Mouse (Mus musculus) MEL (cell line): ENCODE results near the gene Pakap. TPM values are rescaled to one million over a fixed set of nuclear protein-coding genes. Genes with fewer than 3 reads are reported as not detected.
A peak's percentile ranks its signal among the peaks of the same experiment; 100 is the strongest.

Experiments
- DNase-seq: peaks from one replicate; pipeline ENCODE4 v3.0.0; 2011; ENCODE audit warnings: low read depth, low spot score
- H3K27ac ChIP-seq: 2 replicates; pipeline ENCODE4 v1.5.1; 2012; ENCODE audit warnings: low read depth, mild to moderate bottlenecking, control low read depth, low read length, moderate library complexity; ENCODE audit not compliant: control insufficient read depth
- H3K27me3 ChIP-seq, 2 experiments: fragments of 150-350 bp in 1 of 2; sonication (generic) in 1 of 2; 2 replicates each; pipeline ENCODE4 v1.6.1; 2012; ENCODE audit warnings: low read length in 2 of 2, mild to moderate bottlenecking in 2 of 2, improper control_type of control experiment in 1 of 2, moderate library complexity in 1 of 2; ENCODE audit not compliant: insufficient read depth in 2 of 2, control insufficient read depth in 1 of 2
- H3K36me3 ChIP-seq, 2 experiments: 2 replicates each; pipeline ENCODE4 v1.6.1; 2012 to 2014; ENCODE audit warnings: low read length in 2 of 2, improper control_type of control experiment in 1 of 2, inconsistent platforms in 1 of 2, mild to moderate bottlenecking in 1 of 2; ENCODE audit not compliant: insufficient read depth in 2 of 2, control insufficient read depth in 1 of 2
- H3K4me1 ChIP-seq, 2 experiments: fragments of 150-350 bp in 1 of 2; sonication (generic) in 1 of 2; 2 replicates each; pipeline ENCODE4 v1.6.1; 2012; ENCODE audit warnings: low read length in 2 of 2, improper control_type of control experiment in 1 of 2, mild to moderate bottlenecking in 1 of 2; ENCODE audit not compliant: insufficient read depth in 2 of 2, control insufficient read depth in 1 of 2
- H3K4me3 ChIP-seq, 2 experiments: fragments of 150-350 bp in 1 of 2; sonication (generic) in 1 of 2; 2 replicates each; pipeline ENCODE4 v1.5.1; 2012; ENCODE audit warnings: low read depth in 2 of 2, low read length in 2 of 2, mild to moderate bottlenecking in 2 of 2, moderate library complexity in 2 of 2, control low read depth in 1 of 2, improper control_type of control experiment in 1 of 2; ENCODE audit not compliant: control insufficient read depth in 1 of 2, insufficient read depth in 1 of 2
- H3K79me2 ChIP-seq: 2 replicates; pipeline ENCODE4 v1.6.1; 2012; ENCODE audit warnings: mild to moderate bottlenecking, low read length, moderate library complexity; ENCODE audit not compliant: control insufficient read depth, poor library complexity, insufficient read depth
- H3K9ac ChIP-seq: 2 replicates; pipeline ENCODE4 v1.6.1; 2012; ENCODE audit warnings: low read depth, mild to moderate bottlenecking, control low read depth, low read length, moderate library complexity; ENCODE audit not compliant: control insufficient read depth, poor library complexity, severe bottlenecking
- H3K9me3 ChIP-seq: fragments of 150-350 bp; sonication (generic); replicated peaks from 2 replicates; pipeline ENCODE4 v1.6.1; 2012; ENCODE audit warnings: mild to moderate bottlenecking, low read length, improper control_type of control experiment, moderate library complexity; ENCODE audit not compliant: insufficient read depth
- CHD1 ChIP-seq: IDR thresholded peaks from 2 replicates; pipeline ENCODE4 v1.6.1; 2012; ENCODE audit warnings: low read depth, mild to moderate bottlenecking, inconsistent platforms, low read length, improper control_type of control experiment
- CTCF ChIP-seq, 3 experiments: IDR thresholded peaks in 2 of 3; conservative IDR thresholded peaks in 1 of 3; 2 replicates each; pipeline ENCODE4 v1.5.1; 2011 to 2012; ENCODE audit warnings: low read length in 3 of 3, low read depth in 2 of 3, mild to moderate bottlenecking in 2 of 3, improper control_type of control experiment in 1 of 3, inconsistent platforms in 1 of 3, mixed read lengths in 1 of 3, moderate library complexity in 1 of 3; ENCODE audit not compliant: control insufficient read depth in 1 of 3, insufficient read depth in 1 of 3, poor library complexity in 1 of 3, severe bottlenecking in 1 of 3
- E2F4 ChIP-seq: IDR thresholded peaks from 2 replicates; pipeline ENCODE4 v1.6.1; 2011; ENCODE audit warnings: low read depth, low read length, improper control_type of control experiment, borderline replicate concordance
- EP300 ChIP-seq, 2 experiments: IDR thresholded peaks; 2 replicates each; pipeline ENCODE4 v1.6.1; 2011; ENCODE audit warnings: improper control_type of control experiment in 2 of 2, low read length in 2 of 2, low read depth in 1 of 2, mild to moderate bottlenecking in 1 of 2
- HCFC1 ChIP-seq: IDR thresholded peaks from 2 replicates; pipeline ENCODE4 v1.6.1; 2012; ENCODE audit warnings: low read depth, mild to moderate bottlenecking, inconsistent platforms, low read length, improper control_type of control experiment, moderate library complexity
- JUND ChIP-seq: IDR thresholded peaks from 2 replicates; pipeline ENCODE4 v1.6.1; 2011; ENCODE audit warnings: low read depth, mild to moderate bottlenecking, improper control_type of control experiment, low read length
- KAT2A ChIP-seq: conservative IDR thresholded peaks from 2 replicates; pipeline ENCODE4 v1.6.1; 2012; ENCODE audit warnings: low read depth, low read length, improper control_type of control experiment, inconsistent platforms
- MAFK ChIP-seq: IDR thresholded peaks from 2 replicates; pipeline ENCODE4 v1.6.1; 2011; ENCODE audit warnings: low read depth, mild to moderate bottlenecking, low read length, improper control_type of control experiment, borderline replicate concordance
- MAX ChIP-seq: IDR thresholded peaks from 2 replicates; pipeline ENCODE4 v1.6.1; 2011; ENCODE audit warnings: low read length, improper control_type of control experiment
- MAZ ChIP-seq: IDR thresholded peaks from 2 replicates; pipeline ENCODE4 v1.6.1; 2012; ENCODE audit warnings: low read depth, mild to moderate bottlenecking, inconsistent platforms, low read length, improper control_type of control experiment
- MEF2A ChIP-seq: IDR thresholded peaks from 2 replicates; pipeline ENCODE4 v1.6.1; 2014; ENCODE audit warnings: low read depth, mild to moderate bottlenecking, inconsistent platforms, low read length, improper control_type of control experiment; ENCODE audit not compliant: poor library complexity, insufficient replicate concordance, severe bottlenecking; ENCODE audit errors: extremely low read depth
- MXI1 ChIP-seq: IDR thresholded peaks from 2 replicates; pipeline ENCODE4 v1.6.1; 2011; ENCODE audit warnings: mild to moderate bottlenecking, low read depth, low read length, improper control_type of control experiment
- MYB ChIP-seq: IDR thresholded peaks from 2 replicates; pipeline ENCODE4 v1.6.1; 2011; ENCODE audit warnings: mild to moderate bottlenecking, low read depth, low read length, improper control_type of control experiment
- MYC ChIP-seq: IDR thresholded peaks from 2 replicates; pipeline ENCODE4 v1.6.1; 2011; ENCODE audit warnings: low read depth, mild to moderate bottlenecking, low read length, improper control_type of control experiment, moderate library complexity
- POLR2A ChIP-seq, 2 experiments: IDR thresholded peaks; 2 replicates each; pipeline ENCODE4 v1.6.1; 2011 to 2012; ENCODE audit warnings: low read length in 2 of 2, mild to moderate bottlenecking in 2 of 2, control low read depth in 1 of 2, improper control_type of control experiment in 1 of 2, low read depth in 1 of 2, moderate library complexity in 1 of 2; ENCODE audit not compliant: control insufficient read depth in 1 of 2, insufficient read depth in 1 of 2, poor library complexity in 1 of 2
- POLR2AphosphoS2 ChIP-seq: IDR thresholded peaks from 2 replicates; pipeline ENCODE4 v1.6.1; 2011; ENCODE audit warnings: low read length, improper control_type of control experiment
- POLR2AphosphoS5 ChIP-seq: IDR thresholded peaks from 2 replicates; pipeline ENCODE4 v1.6.1; 2012; ENCODE audit warnings: low read depth, borderline replicate concordance, mild to moderate bottlenecking, inconsistent platforms, low read length, moderate library complexity, mixed read lengths
- RCOR1 ChIP-seq: IDR thresholded peaks from 2 replicates; pipeline ENCODE4 v1.6.1; 2012; ENCODE audit warnings: low read depth, mild to moderate bottlenecking, inconsistent platforms, low read length, improper control_type of control experiment
- SMC3 ChIP-seq: IDR thresholded peaks from 2 replicates; pipeline ENCODE4 v1.6.1; 2011; ENCODE audit warnings: low read depth, low read length, improper control_type of control experiment
- TBP ChIP-seq: IDR thresholded peaks from 2 replicates; pipeline ENCODE4 v1.8.0; 2011; ENCODE audit warnings: low read depth, low read length, improper control_type of control experiment
- TCF12 ChIP-seq: IDR thresholded peaks from 2 replicates; pipeline ENCODE4 v1.6.1; 2014; ENCODE audit warnings: low read depth, mild to moderate bottlenecking, inconsistent platforms, low read length, improper control_type of control experiment, moderate library complexity
- UBTF ChIP-seq: IDR thresholded peaks from 2 replicates; pipeline ENCODE4 v1.6.1; 2012; ENCODE audit warnings: low read depth, mild to moderate bottlenecking, inconsistent platforms, low read length, improper control_type of control experiment, moderate library complexity, borderline replicate concordance; ENCODE audit not compliant: insufficient read depth
- USF1 ChIP-seq: IDR thresholded peaks from 2 replicates; pipeline ENCODE4 v1.6.1; 2014; ENCODE audit warnings: low read depth, mild to moderate bottlenecking, inconsistent platforms, low read length, improper control_type of control experiment, moderate library complexity
- USF2 ChIP-seq, 2 experiments: IDR thresholded peaks; 2 replicates each; pipeline ENCODE4 v1.6.1; 2011 to 2012; ENCODE audit warnings: improper control_type of control experiment in 2 of 2, low read length in 2 of 2, borderline replicate concordance in 1 of 2, inconsistent platforms in 1 of 2, low read depth in 1 of 2, mild to moderate bottlenecking in 1 of 2; ENCODE audit not compliant: insufficient read depth in 1 of 2
- ZC3H11A ChIP-seq: IDR thresholded peaks from 2 replicates; pipeline ENCODE4 v1.6.1; 2012; ENCODE audit warnings: low read depth, mild to moderate bottlenecking, inconsistent platforms, low read length, improper control_type of control experiment
- ZMIZ1 ChIP-seq: IDR thresholded peaks from 2 replicates; pipeline ENCODE4 v1.6.1; 2012; ENCODE audit warnings: low read depth, mild to moderate bottlenecking, inconsistent platforms, low read length, improper control_type of control experiment, moderate library complexity
- polyA plus RNA-seq, 2 experiments: library from polyadenylated mRNA; stranded (reverse) in 1 of 2; unstranded in 1 of 2; fragments of >175 nt in 1 of 2; fragments of >200 nt in 1 of 2; gene quantifications; 2 replicates each; pipeline versions ENCODE4 v1.2.1 to v1.2.4; 2012; ENCODE audit warnings: low replicate concordance in 2 of 2, low read depth in 1 of 2; ENCODE audit not compliant: insufficient read length in 2 of 2, insufficient read depth in 1 of 2, missing spikeins in 1 of 2
- total RNA-seq: library from RNA; depleted of rRNA; stranded (reverse); fragments of 300-350 nt; gene quantifications from 2 replicates; pipeline ENCODE4 v1.2.3, GENCODE M21; 2012

Gene Pakap
- total and polyA plus RNA-seq, 3 experiments, result not detected

DNA sequence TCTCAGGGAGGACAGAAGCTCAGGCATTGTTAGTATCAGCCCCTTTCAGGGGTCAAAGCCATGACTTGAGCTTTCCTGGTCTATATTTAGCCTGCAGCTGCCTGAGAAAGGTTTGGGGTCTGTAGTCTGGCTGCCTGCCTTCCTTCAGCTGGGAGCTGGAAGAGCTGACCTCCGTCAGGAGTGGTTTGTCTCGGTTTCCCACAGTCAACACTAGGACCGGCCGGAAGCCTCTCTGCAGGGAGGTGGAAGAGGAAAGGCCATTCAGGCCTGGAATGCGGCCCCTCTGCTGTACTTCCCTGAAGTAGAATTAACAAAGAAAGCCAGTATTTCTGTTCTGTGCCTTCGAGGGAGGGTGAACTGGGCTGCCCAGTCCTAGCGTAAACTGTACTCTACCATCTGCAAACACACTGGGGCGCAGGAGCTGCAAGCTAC lies 279.0 kb downstream of the Pakap start:
- H3K9ac ChIP-seq, result no peak overlapping the region
- no peak overlapping the region for H3K27ac ChIP-seq
- no peak for TF ChIP-seq JUND
- no peak for TF ChIP-seq TCF12
- TF ChIP-seq ZMIZ1, result no peak
- no peak for TF ChIP-seq MAZ
- TF ChIP-seq E2F4, result no peak
- no peak for TF ChIP-seq MAX
- no peak for TF ChIP-seq TBP
- TF ChIP-seq MAFK, result no peak
- no peak for TF ChIP-seq POLR2AphosphoS2
- no peak for TF ChIP-seq MEF2A
- TF ChIP-seq MYB, result no peak

GRCm38 (mm10) chr4:57847676-57848075 lies 279.7 kb downstream of the Pakap start:
- Histone ChIP-seq H3K27ac (no peak overlapping the region), H3K9me3 (no peaks in the 10 kb centered on the region), H3K79me2 (no peaks in the 10 kb centered on the region), H3K36me3 (no peaks in the 10 kb centered on the region), H3K27me3 (no peaks in the 10 kb centered on the region), H3K4me3 (no peak overlapping the region), H3K4me1 (peaks cover 0 to 6% of the 10 kb centered on the region in 2 experiments; a peak in 1 of 4 replicates), H3K9ac (no peak overlapping the region)
- no peak for TF ChIP-seq MXI1
- TF ChIP-seq POLR2A (IDR thresholded peaks at IDR 0.05; ENCODE audit: control insufficient read depth in 1 of 2, insufficient read depth in 1 of 2, low read depth in 1 of 2, low read length in 2 of 2, poor library complexity in 1 of 2), result no peak
- DNase-seq, result no peak

More for the DNA sequence above, 279.0 kb downstream of the Pakap start:
- no peak for DNase-seq
- Histone ChIP-seq H3K4me1 (peaks cover 0 to 6% of the 10 kb centered on the region in 2 experiments; a peak in 1 of 4 replicates), H3K9me3 (no peaks in the 10 kb centered on the region), H3K36me3 (no peaks in the 10 kb centered on the region), H3K4me3 (no peak overlapping the region), H3K79me2 (no peaks in the 10 kb centered on the region), H3K27me3 (no peaks in the 10 kb centered on the region)

- Histone ChIP-seq H3K9me3 (no peaks in the 10 kb centered on the region), H3K4me1 (peaks cover 0 to 6% of the 10 kb centered on the region in 2 experiments; a peak in 1 of 4 replicates)
- peak; percentile 47 for DNase-seq
- TF ChIP-seq MAX, result no peak
- no peak for TF ChIP-seq TCF12
- TF ChIP-seq UBTF, result no peak
- TF ChIP-seq HCFC1, result no peak
- TF ChIP-seq RCOR1, result no peak
- no peak for TF ChIP-seq USF1
- TF ChIP-seq SMC3, result peak; percentile 19
- peak in 1 of 3 experiments; percentile 15; a peak in 1 of 6 replicates for TF ChIP-seq CTCF (IDR thresholded peaks at IDR 0.05 in 2 of 3, conservative IDR thresholded peaks at IDR 0.05 in 1 of 3; ENCODE audit: control insufficient read depth in 1 of 3, insufficient read depth in 1 of 3, low read depth in 2 of 3, low read length in 3 of 3, poor library complexity in 1 of 3, severe bottlenecking in 1 of 3)
- no peak for TF ChIP-seq KAT2A
- no peak for TF ChIP-seq MYC
- 0 out of 2 replicates have a peak, but pooled peaks have one; percentile 12 for TF ChIP-seq ZC3H11A
- no peak for TF ChIP-seq MXI1
- TF ChIP-seq MEF2A, result no peak
- TF ChIP-seq ZMIZ1, result no peak
- peak in 1 of 2 experiments; percentile 46; a peak in 2 of 4 replicates for TF ChIP-seq EP300 (IDR thresholded peaks at IDR 0.05; ENCODE audit: low read depth in 1 of 2, low read length in 2 of 2)
- TF ChIP-seq USF2 (IDR thresholded peaks at IDR 0.05; ENCODE audit: borderline replicate concordance in 1 of 2, insufficient read depth in 1 of 2, low read depth in 1 of 2, low read length in 2 of 2), result no peak
- no peak for TF ChIP-seq POLR2AphosphoS5
- TF ChIP-seq CHD1, result no peak
Observed at GRCm38 (mm10) chr4:57849465-57849864, 281.5 kb downstream of the Pakap start.

More at GRCm38 (mm10) chr4:57849465-57849864, 281.5 kb downstream of the Pakap start:
- Histone ChIP-seq H3K27ac (no peak overlapping the region), H3K36me3 (no peaks in the 10 kb centered on the region), H3K4me3 (no peak overlapping the region), H3K79me2 (no peaks in the 10 kb centered on the region), H3K9ac (no peak overlapping the region), H3K27me3 (no peaks in the 10 kb centered on the region)
